9 mouse cellular contexts compared by ENCODE assay signal in genomic region chr12:80982326-80982725, GRCm38 (mm10). TPM values are rescaled to one million over a fixed set of nuclear protein-coding genes. Genes with fewer than 3 reads are reported as not detected.
DNase-seq lines count a peak whose midpoint lies in the region; ATAC-seq lines count a peak whose summit lies in the region.
"Had no signal": no experiment of that assay in that cellular context is flagged by ENCODE, and none has a peak within 500 bp of the region (broad histone marks: within the 10 kb centered on the region; RNA-seq: fewer than 3 reads in every experiment).

No protein-coding gene starts in this region.

- no peak overlapping the region for H3K4me3 ChIP-seq in kidney, embryonic 16.5 days (ENCODE audit: low read length)
- H3K4me3 ChIP-seq in neural tube, embryonic 11.5 days (ENCODE audit: low read depth, low read length): no peak overlapping the region

- H3K4me2 ChIP-seq in kidney, embryonic 16.5 days (replicated peaks; ENCODE audit: low read depth, low read length): no peak overlapping the region
- no peak overlapping the region for H3K4me2 ChIP-seq in neural tube, embryonic 11.5 days (ENCODE audit: low read depth)

- WGBS in kidney, embryonic 16.5 days: under 1% methylated on average over 7 of the region's 7 CpGs
- WGBS in neural tube, embryonic 11.5 days: 2% methylated on average over 7 of the region's 7 CpGs

- no peaks in the 10 kb centered on the region for H3K36me3 ChIP-seq in kidney, embryonic 16.5 days (ENCODE audit: insufficient read depth, low read length)
- no peaks in the 10 kb centered on the region for H3K36me3 ChIP-seq in neural tube, embryonic 11.5 days (ENCODE audit: control insufficient read depth, insufficient read depth, low read length)

- H3K4me1 ChIP-seq in kidney, embryonic 16.5 days (ENCODE audit: insufficient read depth, low read length): no peaks in the 10 kb centered on the region
- no peaks in the 10 kb centered on the region for H3K4me1 ChIP-seq in neural tube, embryonic 11.5 days (ENCODE audit: control insufficient read depth, insufficient read depth, low read length)

- H3K27me3 ChIP-seq in kidney, embryonic 16.5 days (ENCODE audit: insufficient read depth, low read length): no peaks in the 10 kb centered on the region; the same call in 1 of the 2 replicates
- no peaks in the 10 kb centered on the region for H3K27me3 ChIP-seq in neural tube, embryonic 11.5 days (ENCODE audit: control insufficient read depth, insufficient read depth, low read length)

- H3K27ac ChIP-seq in kidney, embryonic 16.5 days (ENCODE audit: low read length): no peak overlapping the region
- no peak overlapping the region for H3K27ac ChIP-seq in neural tube, embryonic 11.5 days (ENCODE audit: low read depth, low read length)

- intact Hi-C loops in heart, postnatal 14 days (cut with DNase I): loop anchor here (1.0 kb wide), 2 partner anchors 200 to 420 kb away; no protein-coding TSS in a partner anchor
- intact Hi-C loops in left cerebral cortex, postnatal 10 days (cut with DNase I): loop anchor here (2.0 to 10.0 kb wide), 4 partner anchors 200 to 805 kb away; no protein-coding TSS in a partner anchor

- DNase-seq in kidney, adult 11 months: peak; percentile 21
- peak; percentile 22 for DNase-seq in adrenal gland, adult 8-10 months
- peak; percentile 77 for DNase-seq in embryo, embryonic 10 days (ENCODE audit: low spot score)
- peak; percentile 72 to 84 for DNase-seq in heart, postnatal 14 days
- peak; percentile 53 to 72 for DNase-seq in left cerebral cortex, postnatal 10 days (ENCODE audit: extremely low spot score in 1 of 2, low spot score in 2 of 2)
- peak; percentile 78 for DNase-seq in neural tube, embryonic 11.5 days (ENCODE audit: low spot score)
- DNase-seq in thymus, postnatal 0 days (ENCODE audit: low spot score): peak; percentile 76

- ATAC-seq in kidney, embryonic 16.5 days (ENCODE audit: low FRiP score, low TSS enrichment): no peak
- no peak for ATAC-seq in neural tube, embryonic 11.5 days (ENCODE audit: insufficient read depth, low FRiP score, low TSS enrichment)

- H3K9me3 ChIP-seq in kidney, embryonic 16.5 days (ENCODE audit: low read length): no peaks in the 10 kb centered on the region
- H3K9me3 ChIP-seq in neural tube, embryonic 11.5 days (ENCODE audit: control insufficient read depth, low read length): no peaks in the 10 kb centered on the region

- H3K9ac ChIP-seq in kidney, embryonic 16.5 days (replicated peaks; ENCODE audit: low read length): no peak overlapping the region
- H3K9ac ChIP-seq in neural tube, embryonic 11.5 days (ENCODE audit: low read length): no peak overlapping the region

RNA-seq across cellular contexts. Expression of gene Slc10a1, which starts 13.8 kb away (rescaled TPM):
- 0.82 and 1.2 TPM in 2 replicates for polyA plus RNA-seq in kidney, embryonic 16.5 days (2015; fragmentation: Nextera tagmentation; extraction: Ambion mirVana)
- total RNA-seq in adrenal gland, adult 8-10 months (2022): under 1 TPM in 2 of 4 experiments, not detected in 2; 0.22 to 0.23 TPM
- not detected for total RNA-seq in heart, postnatal 14 days (2021)
- not detected for total RNA-seq in left cerebral cortex, postnatal 10 days (2021)
- 0.43 and 0.44 TPM in 2 replicates for polyA plus RNA-seq in neural tube, embryonic 11.5 days (2014; fragmentation: Nextera tagmentation; extraction: Ambion mirVana)
- polyA plus RNA-seq in thymus, postnatal 0 days (2015; fragmentation: Nextera tagmentation; extraction: Ambion mirVana): 0.36 and 0.59 TPM in 2 replicates
- polyA plus RNA-seq: gonadal fat pad, adult 2 months had no signal

RNA-seq across cellular contexts. Expression of gene Srsf5, which starts 37.0 kb away (rescaled TPM):
- polyA plus RNA-seq in kidney, embryonic 16.5 days (2015; fragmentation: Nextera tagmentation; extraction: Ambion mirVana): 513 and 576 TPM in 2 replicates
- total RNA-seq in adrenal gland, adult 8-10 months (2022): 100 to 1,000 TPM; 281 to 615 (median 513) TPM
- total RNA-seq in heart, postnatal 14 days (2021): 100 to 1,000 TPM; 146 to 212 TPM
- total RNA-seq in left cerebral cortex, postnatal 10 days (2021): 100 to 1,000 TPM; 338 to 355 TPM
- polyA plus RNA-seq in neural tube, embryonic 11.5 days (2014; fragmentation: Nextera tagmentation; extraction: Ambion mirVana): 356 and 413 TPM in 2 replicates
- 655 and 689 TPM in 2 replicates for polyA plus RNA-seq in thymus, postnatal 0 days (2015; fragmentation: Nextera tagmentation; extraction: Ambion mirVana)

RNA-seq across cellular contexts. Expression of gene Smoc1, which starts 44.3 kb away (rescaled TPM):
- polyA plus RNA-seq in kidney, embryonic 16.5 days (2015; fragmentation: Nextera tagmentation; extraction: Ambion mirVana): 1.6 and 2.1 TPM in 2 replicates
- 100 to 1,000 TPM; 130 to 186 (median 164) TPM for total RNA-seq in adrenal gland, adult 8-10 months (2022)
- total RNA-seq in heart, postnatal 14 days (2021): 1 to 10 TPM; 5.5 to 7.5 TPM
- total RNA-seq in left cerebral cortex, postnatal 10 days (2021): 10 to 100 TPM; 10.3 to 10.9 TPM
- 13.1 and 14.0 TPM in 2 replicates for polyA plus RNA-seq in neural tube, embryonic 11.5 days (2014; fragmentation: Nextera tagmentation; extraction: Ambion mirVana)
- polyA plus RNA-seq in thymus, postnatal 0 days (2015; fragmentation: Nextera tagmentation; extraction: Ambion mirVana): 4.2 and 5.2 TPM in 2 replicates

Comparison
In these comparisons a context has a peak if more than half of its experiments do, and no peak if none do; other contexts are left out.
1. DNase-seq: peak in every context shown above with its lines; median percentile 78 in heart, postnatal 14 days; 78 in neural tube, embryonic 11.5 days; 77 in embryo, embryonic 10 days; 76 in thymus, postnatal 0 days; 62 in left cerebral cortex, postnatal 10 days; 22 in adrenal gland, adult 8-10 months; 21 in kidney, adult 11 months.
2. RNA of gene Smoc1, which starts 44.3 kb away (total RNA-seq): 130 to 186 TPM in adrenal gland, adult 8-10 months; 10.3 to 10.9 TPM in left cerebral cortex, postnatal 10 days and 5.5 to 7.5 TPM in heart, postnatal 14 days; every median in the first group is over 10 times any median in the second.